Mouse (Mus musculus): Measurements from ENCODE around the gene Fstl4. TPM values are rescaled to one million over a fixed set of nuclear protein-coding genes. Genes with fewer than 3 reads are reported as not detected.
"Not testable (repeated sequence)": the region's sequence is repeated elsewhere in the genome, so short reads cannot be mapped to it uniquely, and the experiment has no call there.

Gene Fstl4
- total RNA-seq, 2 experiments from 2014 or later, result 1.0 to 1.4 TPM

GRCm38 (mm10) chr11:53187427-53188140 is 423.1 kb downstream of the Fstl4 start:
- DNase-seq (ENCODE audit: low spot score in 2 of 2), result no peak

- not testable (repeated sequence) for DNase-seq (ENCODE audit: low spot score in 2 of 2)
These were observed 432.1 kb downstream of the Fstl4 start for GRCm38 (mm10) chr11:53196551-53196950.

- DNase-seq (ENCODE audit: low spot score in 2 of 2), result no peak
These were observed 432.7 kb downstream of the Fstl4 start for GRCm38 (mm10) chr11:53197111-53197510.

GRCm38 (mm10) chr11:53202459-53203250 is 438.2 kb downstream of the Fstl4 start:
- no peak for DNase-seq (ENCODE audit: low spot score in 2 of 2)

GRCm38 (mm10) chr11:53210876-53211275 is 446.4 kb downstream of the Fstl4 start:
- no peak for DNase-seq (ENCODE audit: low spot score in 2 of 2)

- DNase-seq (ENCODE audit: low spot score in 2 of 2), result no peak
These were observed 464.6 kb downstream of the Fstl4 start for GRCm38 (mm10) chr11:53229011-53229410.

GRCm38 (mm10) chr11:53231836-53232235 is 467.4 kb downstream of the Fstl4 start:
- DNase-seq (ENCODE audit: low spot score in 2 of 2), result no peak

- no peak for DNase-seq (ENCODE audit: low spot score in 2 of 2)
These were observed 469.2 kb downstream of the Fstl4 start for GRCm38 (mm10) chr11:53233590-53233989.
